Mouse (Mus musculus) heart, postnatal 25 days (tissue): ENCODE measurements around the gene Add2. TPM values are rescaled to one million over a fixed set of nuclear protein-coding genes. Genes with fewer than 3 reads are reported as not detected.

ENCODE experiments used
- DNase-seq: peaks from one replicate; pipeline ENCODE4 v3.0.0; 2022; ENCODE audit warnings: low spot score
- intact Hi-C: fragments of 180-260 bp; cut with DNase I; formaldehyde crosslinking; loops from one replicate; pipeline ENCODE4 v1.15.1; 2025
- total RNA-seq, 2 experiments: library from RNA; stranded (reverse); gene quantifications; 2 replicates each; pipeline ENCODE4 v1.2.3; 2021

Gene Add2
- total RNA-seq, 2 experiments from 2014 or later = 0.29 to 0.31 TPM

DNA sequence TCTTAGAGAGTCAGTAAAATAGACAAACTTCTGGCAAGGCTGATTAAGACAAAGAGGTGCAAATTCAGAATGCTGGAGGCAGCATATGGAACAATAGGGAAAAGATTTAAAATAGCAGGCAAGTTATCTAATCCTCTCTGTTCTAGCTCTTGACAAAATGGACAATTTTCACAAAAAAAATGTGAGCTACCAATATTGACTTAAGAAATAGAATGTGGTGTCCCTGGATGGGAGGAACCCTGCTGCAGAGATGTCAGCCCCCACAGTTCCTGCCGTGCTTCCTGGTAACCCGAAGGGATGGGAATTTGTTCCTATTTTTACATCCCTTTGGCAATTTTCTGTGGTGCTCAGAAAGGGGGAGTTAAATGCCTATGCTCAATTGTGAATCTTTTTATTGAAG lies 10.4 kb downstream of the Add2 start:
- DNase-seq = no peak
- intact Hi-C loops = no loop called here

DNA sequence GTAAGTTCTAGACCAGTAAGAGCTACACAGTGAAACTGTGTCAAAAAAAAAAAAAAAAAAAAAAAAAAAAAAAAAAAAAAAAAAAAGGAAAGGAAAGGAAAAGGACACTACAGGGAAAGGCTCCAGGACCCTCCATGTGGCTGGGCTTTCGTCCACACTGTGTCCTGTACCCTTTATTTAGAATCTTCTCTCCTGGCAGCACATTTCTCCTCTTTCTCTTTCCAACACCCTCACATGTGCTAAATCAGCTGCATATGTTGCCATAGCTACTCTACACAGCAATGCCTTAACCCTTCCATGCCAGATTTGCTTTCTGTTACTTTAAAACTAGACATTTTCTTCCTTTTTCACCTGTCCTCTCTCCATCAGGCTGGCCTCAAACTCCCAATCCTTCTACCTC lies 11.7 kb downstream of the Add2 start:
- DNase-seq = no peak

DNA sequence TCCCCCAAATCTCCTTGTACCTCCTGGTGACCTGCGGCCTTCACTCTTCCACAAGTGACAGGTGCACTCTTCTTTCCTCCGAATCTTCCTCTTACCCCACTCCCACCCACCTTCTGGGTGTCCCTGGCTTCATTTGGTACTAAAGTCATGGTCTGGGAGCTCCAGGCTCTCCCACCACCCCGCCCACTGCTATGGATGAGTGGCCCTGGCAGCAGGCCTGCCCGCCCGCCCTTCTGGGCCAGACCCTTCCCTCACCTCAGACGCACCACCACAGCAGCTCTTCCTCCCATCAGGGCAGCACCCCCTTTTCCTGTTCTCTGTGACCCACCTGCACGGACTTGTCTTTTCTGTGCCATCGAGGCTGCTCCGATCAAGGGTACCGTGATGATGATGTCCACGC lies 19.0 kb downstream of the Add2 start:
- intact Hi-C loops = no loop called here

More for the DNA sequence above, 11.7 kb downstream of the Add2 start:
- intact Hi-C loops = no loop called here

DNA sequence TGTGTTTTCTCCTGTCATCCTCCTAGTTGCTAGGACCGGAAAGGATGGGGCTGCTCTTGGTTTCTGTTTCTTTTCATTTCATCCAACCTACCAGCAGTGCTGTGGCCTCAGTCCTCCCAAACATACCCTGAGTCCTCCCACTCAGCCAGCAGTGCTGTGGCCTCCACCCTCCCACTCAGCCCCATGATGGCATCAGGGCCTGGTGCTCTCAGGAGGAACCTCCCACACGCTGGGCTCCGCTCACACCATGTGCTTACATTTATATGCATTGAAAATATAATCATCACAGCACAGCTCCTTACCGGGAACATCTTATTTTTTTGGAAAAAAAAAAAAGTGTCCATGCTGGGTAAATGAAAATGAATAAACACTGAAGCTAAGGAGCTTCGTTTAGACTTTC lies 20.0 kb downstream of the Add2 start:
- no peak for DNase-seq
- intact Hi-C loops = no loop called here

More for the DNA sequence above, 19.0 kb downstream of the Add2 start:
- no peak for DNase-seq

DNA sequence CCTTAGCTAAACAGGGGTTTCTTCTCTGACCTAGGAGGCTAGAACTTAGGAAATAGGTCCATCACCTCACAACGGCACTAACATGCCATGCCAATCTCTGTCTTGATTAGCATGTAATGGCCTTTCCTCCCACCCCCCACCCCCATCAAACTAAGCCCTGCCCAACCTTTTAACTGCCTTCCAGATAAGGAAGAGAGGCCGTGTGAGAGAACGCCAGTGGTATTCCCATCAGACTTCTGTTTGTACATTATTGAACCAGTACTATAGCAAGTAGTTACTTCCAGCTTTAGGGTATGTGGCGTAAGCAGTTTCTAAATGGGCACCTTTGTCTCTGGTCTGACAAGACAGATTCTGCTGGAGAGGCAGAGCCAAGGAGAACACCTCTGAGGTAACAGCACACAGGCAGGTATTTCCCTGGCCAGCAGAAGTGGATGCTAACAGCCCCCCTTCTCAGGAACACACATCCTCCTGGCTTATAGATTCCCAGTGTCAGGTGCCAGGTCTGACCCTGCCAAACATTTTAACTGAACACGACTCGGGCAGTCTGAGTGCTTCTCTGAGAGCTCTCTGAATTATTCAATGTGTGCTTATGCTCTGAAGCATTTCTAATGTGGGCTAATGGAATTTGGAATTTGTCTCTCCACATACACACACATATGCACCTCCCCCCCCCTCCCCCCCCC lies 22.2 kb downstream of the Add2 start:
- DNase-seq = no peak
- intact Hi-C loops = no loop called here

DNA sequence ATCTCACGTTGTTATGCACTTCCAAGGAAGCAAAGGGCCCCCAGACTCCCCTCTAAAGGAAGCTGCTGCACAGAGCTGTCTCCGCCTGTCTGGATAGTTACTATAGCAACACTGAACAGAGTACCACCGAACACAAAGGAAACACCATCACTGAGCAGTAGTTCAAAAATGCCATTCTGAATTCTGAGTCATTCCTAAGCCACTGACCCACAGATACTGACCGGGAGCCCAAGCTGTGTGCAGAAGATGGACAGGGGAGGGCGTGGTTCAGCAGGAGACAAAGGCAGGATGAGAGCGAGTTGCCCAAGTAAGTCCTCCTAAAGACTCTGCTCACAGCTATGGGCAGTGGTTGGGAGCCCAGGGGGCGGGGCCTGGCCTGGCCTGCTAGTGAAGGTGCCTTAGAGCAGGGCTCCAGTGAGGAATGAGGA lies 23.6 kb downstream of the Add2 start:
- no peak for DNase-seq
- intact Hi-C loops = no loop called here

DNA sequence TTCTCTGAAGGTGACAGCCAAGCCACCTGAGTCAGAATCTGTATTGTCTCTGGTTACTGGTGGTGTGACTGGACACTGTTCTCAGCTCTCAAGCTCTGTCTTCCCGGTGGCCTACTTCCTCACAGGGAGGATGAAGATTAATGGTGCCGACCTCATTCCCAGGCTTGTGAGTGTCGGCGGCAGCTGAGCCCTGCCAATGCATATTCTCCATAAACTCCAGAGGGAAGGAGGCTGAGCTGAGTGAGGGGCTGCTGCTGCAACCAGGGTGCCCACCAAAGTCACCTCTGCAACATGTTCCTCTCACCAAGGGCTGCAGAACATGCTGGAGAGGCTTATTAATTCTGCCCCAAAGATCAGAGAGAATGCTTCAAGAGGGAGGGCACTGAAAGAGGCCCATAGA lies 24.1 kb downstream of the Add2 start:
- DNase-seq = no peak
- intact Hi-C loops = no loop called here

DNA sequence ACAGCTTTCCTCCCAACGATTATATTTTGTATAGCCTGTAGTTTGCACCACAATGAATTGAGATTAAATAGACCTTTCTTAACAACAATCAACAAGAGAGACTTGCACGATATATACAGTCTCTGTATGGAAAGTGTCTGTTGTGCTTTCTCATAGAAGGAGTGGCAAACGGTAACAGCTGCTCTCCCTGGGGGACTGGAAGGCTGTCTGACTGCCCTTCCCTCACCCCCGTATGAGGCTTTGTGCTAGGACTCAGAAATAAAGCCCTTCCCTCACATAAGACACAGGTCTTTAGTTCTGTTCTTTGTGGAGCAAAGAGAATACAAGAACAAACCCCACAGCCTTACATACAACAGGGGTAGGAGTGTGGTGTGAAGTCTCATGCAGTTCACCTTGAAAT lies 24.6 kb downstream of the Add2 start:
- intact Hi-C loops = no loop called here

DNA sequence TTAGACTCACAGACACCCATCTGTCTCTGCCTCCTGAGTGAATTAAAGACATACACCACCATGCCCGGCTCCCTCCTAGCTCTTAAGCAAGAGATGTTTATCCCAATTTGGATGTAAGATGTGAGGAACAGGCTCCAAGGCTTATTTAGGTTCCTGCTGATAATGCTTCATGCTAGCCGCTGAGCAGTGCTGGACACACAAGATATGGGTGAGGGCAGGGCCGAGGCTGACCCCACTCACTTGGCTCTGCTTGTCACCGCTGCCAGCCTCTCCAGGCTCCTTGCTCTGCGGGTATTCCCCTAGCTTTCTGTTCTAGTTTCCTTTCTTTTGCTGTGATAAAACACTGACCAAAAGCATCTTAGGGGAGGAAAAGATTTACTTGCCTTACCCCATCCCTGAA lies 25.1 kb downstream of the Add2 start:
- no peak for DNase-seq
- intact Hi-C loops = no loop called here

More for the DNA sequence above, 24.6 kb downstream of the Add2 start:
- no peak for DNase-seq

DNA sequence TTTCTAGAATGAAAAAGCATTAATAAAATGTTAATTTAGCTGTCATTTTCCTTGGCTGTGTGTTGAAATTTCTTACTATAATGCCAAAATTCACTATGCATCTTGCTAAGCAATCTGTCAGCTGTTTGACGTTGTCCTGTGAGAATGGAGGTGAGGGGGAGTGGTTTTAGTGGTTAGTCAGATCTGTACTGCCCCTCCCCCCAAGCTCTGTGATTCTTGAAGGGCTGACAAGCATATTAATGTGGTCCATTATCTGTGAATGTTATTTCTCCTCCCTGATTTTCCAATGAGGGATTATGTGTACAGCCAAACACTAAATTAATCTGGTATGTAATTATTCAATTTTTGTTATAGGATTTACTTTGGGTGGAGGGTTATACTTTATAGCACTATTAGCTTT lies 30.0 kb downstream of the Add2 start:
- no peak for DNase-seq
- intact Hi-C loops = no loop called here

DNA sequence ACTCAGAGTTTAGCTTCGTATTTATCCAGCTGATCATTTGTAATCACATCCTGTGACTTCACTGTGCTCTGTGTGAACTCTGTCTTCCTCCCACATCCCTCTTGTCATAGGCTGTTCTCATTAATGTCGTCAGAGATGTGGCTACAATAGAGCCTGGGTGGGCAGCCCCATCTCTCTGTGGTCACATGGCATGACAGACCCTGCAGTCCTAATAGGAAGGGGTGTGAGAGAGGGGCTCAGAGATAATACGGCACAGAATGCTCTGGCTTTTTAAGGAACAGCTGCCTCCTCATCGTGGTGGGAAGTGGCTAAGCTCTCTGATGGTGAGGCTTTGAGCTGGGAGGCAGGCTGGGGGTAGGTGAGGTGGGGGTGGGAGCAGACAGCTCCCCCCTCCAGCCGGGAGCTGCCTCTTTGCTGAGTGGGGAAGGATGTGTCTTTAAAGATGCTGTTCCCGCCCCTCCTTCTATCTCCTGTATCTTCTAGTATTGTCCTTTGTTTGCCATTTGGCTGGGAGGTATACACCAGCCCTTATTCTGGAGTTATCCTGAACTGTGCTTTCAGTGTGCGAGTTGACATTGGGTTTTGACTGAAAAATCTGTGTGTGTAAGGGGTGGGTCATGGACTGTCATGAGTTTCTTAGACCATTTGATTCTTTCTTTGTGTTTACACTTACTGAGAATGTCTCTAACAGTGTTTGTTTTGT lies 30.8 kb downstream of the Add2 start:
- DNase-seq = no peak
- intact Hi-C loops = no loop called here

DNA sequence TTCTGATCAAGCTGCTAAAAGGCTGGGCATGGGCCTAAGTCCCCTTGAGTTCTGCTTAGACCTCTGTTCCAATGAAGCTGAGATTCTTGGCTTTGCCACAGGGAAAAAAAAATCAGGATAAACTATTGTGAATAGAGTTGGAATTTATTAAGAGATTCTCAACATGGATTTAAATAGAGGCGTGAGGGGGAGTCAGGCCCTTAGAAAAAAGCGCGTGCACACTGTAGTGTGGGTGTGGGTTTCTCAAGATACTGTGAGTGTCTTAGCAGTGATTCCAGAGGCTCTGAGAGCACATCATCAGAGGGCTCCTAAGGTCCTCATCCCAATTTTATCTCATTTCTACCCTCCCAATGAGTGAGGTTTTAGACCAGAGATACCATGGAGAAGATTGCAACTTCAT lies 31.7 kb downstream of the Add2 start:
- intact Hi-C loops = no loop called here
- no peak for DNase-seq

DNA sequence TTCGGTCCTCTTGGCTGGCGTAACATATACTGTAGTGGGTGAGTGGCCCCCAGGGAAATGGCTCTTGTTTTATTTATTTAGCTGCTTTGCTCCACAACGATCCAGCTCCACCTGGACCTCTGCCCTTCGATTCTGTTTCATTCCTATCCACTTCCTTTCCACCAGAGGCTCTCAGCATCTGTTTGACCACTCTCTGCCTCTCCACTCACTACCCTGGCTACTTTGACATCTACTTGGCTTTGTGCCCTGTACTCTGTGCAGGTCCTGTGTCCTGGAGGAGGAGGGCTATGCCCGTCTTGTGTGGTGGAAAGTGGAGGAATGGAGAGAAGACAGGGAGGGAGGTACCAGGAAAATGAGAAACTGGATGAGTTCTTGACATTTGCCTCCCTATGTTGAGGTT lies 33.7 kb downstream of the Add2 start:
- intact Hi-C loops = no loop called here

DNA sequence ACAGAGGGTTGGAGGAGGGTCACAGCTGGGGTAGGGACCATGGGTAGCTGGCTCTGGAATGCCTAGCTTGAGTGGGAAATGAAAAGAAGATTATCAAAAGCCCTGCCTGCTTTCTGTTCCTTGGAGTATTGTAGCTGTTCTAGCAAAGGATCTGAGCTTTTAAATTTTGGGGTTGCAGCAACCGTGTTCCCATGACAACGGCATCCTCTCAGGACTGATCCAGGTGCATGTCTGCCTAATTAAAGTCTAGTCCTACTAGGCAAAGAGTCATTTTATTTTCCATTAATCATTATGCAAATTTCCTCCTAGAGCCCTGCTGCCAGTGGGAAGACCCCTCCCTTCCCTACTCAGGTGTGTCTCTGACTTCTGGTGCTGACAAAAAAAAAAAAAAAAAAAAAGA lies 34.2 kb downstream of the Add2 start:
- intact Hi-C loops = no loop called here
- no peak for DNase-seq

More for the DNA sequence above, 33.7 kb downstream of the Add2 start:
- DNase-seq = no peak

DNA sequence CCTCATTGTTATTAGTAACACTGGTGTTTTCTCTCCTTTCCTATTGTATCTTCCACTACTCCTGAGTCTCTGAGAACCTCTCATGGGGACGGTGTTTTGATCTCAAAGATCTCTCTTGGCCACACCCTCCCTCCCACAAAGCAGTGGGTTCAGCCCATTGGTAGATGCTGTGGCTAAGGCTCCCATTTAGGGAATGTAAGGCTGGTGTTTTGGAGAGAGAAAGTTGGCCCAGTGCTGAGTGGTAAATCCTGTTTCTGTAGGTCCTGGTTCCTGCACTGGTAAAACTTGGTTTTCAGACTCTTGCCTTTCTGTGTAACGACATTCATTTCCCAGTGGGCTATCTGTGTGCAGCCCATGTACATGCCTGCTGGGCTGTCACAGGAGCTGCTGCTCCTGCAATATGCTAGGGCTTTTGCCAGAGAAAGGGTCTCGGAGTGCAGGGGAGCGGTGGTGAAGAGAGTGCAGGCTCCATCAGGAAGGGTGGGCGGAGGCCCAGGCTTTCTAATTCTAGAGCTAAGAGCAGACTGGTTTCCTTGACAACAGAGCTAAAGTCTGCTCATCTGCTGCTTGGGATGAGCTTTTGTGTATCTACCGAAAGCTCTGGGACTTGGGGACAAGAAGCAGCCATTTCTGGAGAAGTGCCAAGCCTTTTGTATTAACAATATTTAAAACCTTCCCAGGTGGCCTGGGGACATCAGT lies 36.0 kb downstream of the Add2 start:
- intact Hi-C loops = no loop called here
- no peak for DNase-seq

DNA sequence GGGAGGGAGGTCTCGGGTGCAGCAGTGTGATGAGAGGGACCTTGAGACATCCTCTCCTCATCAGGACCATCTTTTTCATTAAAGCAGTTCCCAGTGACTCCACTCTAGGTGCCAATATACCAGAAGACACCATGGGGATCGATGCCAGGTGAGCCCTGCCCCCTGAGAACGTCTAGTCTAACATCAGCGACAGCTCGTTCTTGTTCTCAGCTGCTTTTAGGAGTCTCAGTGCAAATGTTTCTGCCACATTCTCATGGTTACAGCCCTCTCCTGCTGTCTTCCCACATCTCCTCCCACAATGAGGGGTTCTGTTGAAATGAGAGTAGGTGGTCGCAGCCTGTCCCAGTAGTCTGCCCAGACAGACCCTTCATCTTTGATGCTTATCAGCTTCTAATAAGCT lies 38.2 kb downstream of the Add2 start:
- intact Hi-C loops = no loop called here
- DNase-seq = no peak

DNA sequence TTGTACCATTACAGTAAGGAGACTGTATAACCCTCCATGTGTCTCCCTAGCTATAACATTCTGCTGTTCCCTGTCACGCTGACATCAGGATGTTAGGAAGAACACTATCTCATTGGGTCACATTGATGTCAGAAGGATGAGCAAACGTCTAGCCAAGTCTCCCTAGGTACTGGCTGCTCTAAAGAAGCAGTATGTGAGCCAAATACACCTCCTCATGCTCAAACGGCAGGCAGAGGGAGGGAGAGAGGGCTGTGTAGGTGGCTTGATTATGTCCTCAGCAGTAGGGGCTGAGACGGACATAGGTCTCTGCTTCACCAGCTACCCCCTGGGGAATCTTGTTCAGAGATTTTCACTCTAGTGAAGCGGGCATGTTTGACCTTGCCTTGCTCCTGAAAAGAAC lies 38.7 kb downstream of the Add2 start:
- intact Hi-C loops = no loop called here
- no peak for DNase-seq

DNA sequence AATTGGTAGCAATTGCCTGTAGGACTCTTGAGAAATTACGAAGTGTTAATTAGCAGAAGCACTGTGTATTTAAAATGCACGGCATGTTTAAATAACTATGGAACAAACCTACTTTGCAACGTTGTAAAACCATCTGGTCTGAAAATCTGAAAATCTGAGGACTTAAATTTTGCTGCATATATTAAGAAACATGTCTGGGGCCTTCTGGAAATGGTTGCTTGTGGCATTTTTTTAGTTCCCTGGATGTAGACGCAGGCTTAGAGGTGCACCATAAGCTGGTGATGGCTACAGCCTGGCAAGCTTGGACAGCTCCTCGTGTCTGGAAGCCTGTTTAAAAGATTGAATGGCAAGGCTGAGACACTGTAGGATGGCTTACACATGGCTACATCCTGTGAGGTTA lies 40.5 kb downstream of the Add2 start:
- no peak for DNase-seq
- intact Hi-C loops = no loop called here

DNA sequence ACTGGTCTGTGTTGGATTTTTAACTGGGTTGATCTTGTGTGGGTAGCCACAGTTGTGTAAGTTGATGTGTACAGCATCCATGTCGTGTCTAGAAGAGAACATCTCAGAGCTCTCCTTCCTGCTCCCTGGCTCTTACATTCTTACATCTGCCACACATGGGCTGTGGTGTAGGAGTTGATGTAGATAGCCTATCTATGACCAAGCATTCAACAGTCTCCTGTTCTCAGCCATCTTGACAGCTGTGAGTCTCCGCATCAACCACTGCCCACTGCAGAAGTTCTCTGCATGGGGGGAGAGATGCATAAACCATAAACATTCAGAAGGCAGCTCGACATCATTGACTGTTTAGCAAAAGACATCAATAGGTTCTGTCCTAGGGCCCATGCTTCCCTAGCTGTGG lies 41.4 kb downstream of the Add2 start:
- intact Hi-C loops = no loop called here
- no peak for DNase-seq

DNA sequence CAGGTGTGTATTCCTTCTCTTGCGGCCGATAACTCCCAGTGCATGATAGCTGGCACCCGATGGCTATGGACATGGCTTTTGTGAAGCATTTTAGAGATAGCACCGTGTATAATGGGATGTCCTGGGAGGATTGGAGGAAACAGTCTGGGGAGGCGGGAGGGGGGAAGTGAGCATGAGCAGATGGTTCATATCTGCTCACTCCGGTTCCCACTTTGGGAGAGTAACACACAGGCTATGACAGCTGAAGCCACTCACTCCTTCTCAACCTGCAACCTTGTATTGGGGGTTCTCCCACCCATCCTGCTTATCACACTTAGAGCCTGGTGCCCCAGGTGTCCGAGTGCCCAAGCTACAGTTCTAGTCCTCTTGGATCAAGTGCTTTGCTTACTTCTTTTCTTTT lies 41.8 kb downstream of the Add2 start:
- intact Hi-C loops = no loop called here
- no peak for DNase-seq

DNA sequence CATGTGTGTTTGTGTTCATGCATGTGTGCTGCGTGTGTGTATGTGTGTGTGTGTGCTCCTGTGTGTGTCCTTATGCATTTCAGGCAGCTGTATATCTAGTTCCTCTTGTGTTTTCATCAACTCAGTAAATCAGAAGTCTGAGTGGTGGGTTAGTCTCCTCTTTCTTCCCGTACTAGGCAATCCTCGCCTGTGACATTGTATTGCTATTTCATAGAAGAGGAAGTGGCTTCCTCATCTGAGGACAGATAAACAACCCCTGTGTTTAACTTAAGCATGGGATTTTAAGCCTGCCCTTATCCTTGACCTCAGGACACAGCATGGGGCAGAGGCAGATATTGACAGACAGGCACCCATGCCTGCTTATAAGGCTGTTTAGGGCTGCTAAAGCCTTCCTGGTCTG lies 45.4 kb downstream of the Add2 start:
- intact Hi-C loops = no loop called here
- no peak for DNase-seq
